Mouse (Mus musculus) liver, embryonic 14.5 days (tissue): ENCODE measurements at regions not wholly inside any gene's neighbourhood (a gene's known extent, or its start where the extent isn't known, plus 50 kb on each side); places are given as distances from the start of the nearest gene placed in this dataset.

ENCODE experiments used
- CTCF ChIP-seq: IDR thresholded peaks from 2 replicates; pipeline ENCODE4 v1.5.1; 2016; ENCODE audit warnings: antibody characterized with exemption, low read depth, control low read depth
- EP300 ChIP-seq: IDR thresholded peaks from 2 replicates; pipeline ENCODE4 v1.6.1; 2016; ENCODE audit warnings: antibody characterized with exemption, low read depth

DNA sequence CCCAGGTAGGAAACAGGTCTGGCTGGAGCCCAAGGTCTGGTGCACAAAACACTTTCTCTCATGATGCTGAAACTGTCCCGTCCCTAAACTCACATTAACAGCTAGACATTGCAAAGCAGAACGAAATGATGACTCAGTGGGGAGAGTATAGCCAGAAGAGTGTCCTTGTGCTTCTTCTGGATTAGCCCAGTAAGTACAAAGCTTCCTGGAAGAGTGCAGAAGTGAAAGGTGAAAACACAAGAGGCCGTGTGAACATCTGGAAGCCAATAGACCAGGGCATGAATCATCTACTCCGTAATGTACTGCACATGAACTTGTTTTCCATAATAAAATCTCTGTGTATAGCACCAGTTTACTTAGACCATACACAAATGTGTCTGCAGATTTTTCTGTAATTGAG, 194.7 kb upstream of the Gm9747 start:
- TF ChIP-seq CTCF (no peak), EP300 (no peak)
